Mouse (Mus musculus) erythroblast, embryonic 14.5 days (primary cell): Measurements from ENCODE around the gene Rccd1. TPM values are rescaled to one million over a fixed set of nuclear protein-coding genes. Genes with fewer than 3 reads are reported as not detected.
A peak's percentile ranks its signal among the peaks of the same experiment; 100 is the strongest.
"Not testable (repeated sequence)": the region's sequence is repeated elsewhere in the genome, so short reads cannot be mapped to it uniquely, and the experiment has no call there.

Experiments used
- H3K27me3 ChIP-seq: 2 replicates; pipeline ENCODE4 v1.6.1; 2012; ENCODE audit warnings: inconsistent platforms; ENCODE audit not compliant: control insufficient read depth
- H3K36me3 ChIP-seq: 2 replicates; pipeline ENCODE4 v1.6.1; 2012; ENCODE audit warnings: mild to moderate bottlenecking, inconsistent platforms; ENCODE audit not compliant: control insufficient read depth
- H3K4me1 ChIP-seq: 2 replicates; pipeline ENCODE4 v1.6.1; 2012; ENCODE audit warnings: inconsistent platforms; ENCODE audit not compliant: control insufficient read depth
- H3K4me3 ChIP-seq: replicated peaks from 2 replicates; pipeline ENCODE3; 2012; ENCODE audit warnings: moderate library complexity, mild to moderate bottlenecking, inconsistent platforms
- H3K9me3 ChIP-seq: 2 replicates; pipeline ENCODE4 v1.6.1; 2012; ENCODE audit warnings: low read length, inconsistent platforms, mixed read lengths; ENCODE audit not compliant: control insufficient read depth
- GATA1 ChIP-seq: IDR thresholded peaks from 2 replicates; pipeline ENCODE4 v1.6.1; 2012; ENCODE audit warnings: low read length, inconsistent platforms, mixed read lengths
- TAL1 ChIP-seq: IDR thresholded peaks from 3 replicates; pipeline ENCODE4 v1.6.1; 2012; ENCODE audit warnings: low read length, inconsistent platforms, mixed read lengths
- polyA plus RNA-seq: library from polyadenylated mRNA; stranded (reverse); fragments of >175 nt; gene quantifications from 2 replicates; pipeline ENCODE4 v1.2.3, GENCODE M21; 2012

Gene Rccd1
- polyA plus RNA-seq, 1 experiment = 0.34 TPM

- TF ChIP-seq GATA1 (no peak), TAL1 (no peak)
- H3K4me3 ChIP-seq = peak overlapping the region; percentile 71
- H3K9me3 ChIP-seq = no peaks in the 10 kb centered on the region
- no peaks in the 10 kb centered on the region for H3K27me3 ChIP-seq
- H3K4me1 ChIP-seq = peaks cover 56% of the 10 kb centered on the region
- H3K36me3 ChIP-seq = peaks cover 35% of the 10 kb centered on the region
Measured at GRCm38 (mm10) chr7:80339371-80339770, 15.1 kb upstream of the Rccd1 start.

- peaks cover 8% of the 10 kb centered on the region for H3K9me3 ChIP-seq
- H3K4me1 ChIP-seq = peaks cover 37% of the 10 kb centered on the region
- TF ChIP-seq TAL1 (no peak), GATA1 (no peak)
- no peak overlapping the region for H3K4me3 ChIP-seq
- peaks cover 57% of the 10 kb centered on the region for H3K36me3 ChIP-seq
- H3K27me3 ChIP-seq = no peaks in the 10 kb centered on the region
Measured at GRCm38 (mm10) chr7:80336932-80337331, 12.7 kb upstream of the Rccd1 start.

GRCm38 (mm10) chr7:80334848-80335247 lies 10.6 kb upstream of the Rccd1 start:
- no peak for TF ChIP-seq GATA1
- no peak for TF ChIP-seq TAL1
- Histone ChIP-seq H3K4me1 (peaks cover 19% of the 10 kb centered on the region), H3K9me3 (peaks cover 8% of the 10 kb centered on the region), H3K4me3 (no peak overlapping the region), H3K36me3 (peaks cover 76% of the 10 kb centered on the region), H3K27me3 (no peaks in the 10 kb centered on the region)

DNA sequence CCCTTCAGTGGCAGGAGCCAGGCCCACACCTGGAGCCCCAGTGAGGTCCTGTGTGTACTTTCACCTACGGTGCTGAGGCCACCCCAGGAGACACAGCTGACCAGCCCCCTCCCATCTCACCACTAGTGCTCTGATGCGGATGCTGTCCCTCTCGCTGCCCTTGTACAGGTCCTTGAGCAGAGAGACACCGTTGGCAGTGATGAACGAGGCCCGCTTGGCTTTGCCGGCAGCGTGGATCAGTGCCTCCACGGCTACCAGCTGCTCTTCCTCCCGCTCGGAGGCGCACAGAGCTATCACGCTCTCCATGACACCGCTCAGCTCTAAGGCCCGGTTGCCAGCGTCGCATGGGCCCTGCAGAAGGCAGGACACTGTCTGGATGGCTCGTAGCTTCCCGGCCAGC lies 7.2 kb upstream of the Rccd1 start:
- Histone ChIP-seq H3K36me3 (peaks cover 90% of the 10 kb centered on the region), H3K4me3 (no peak overlapping the region), H3K27me3 (no peaks in the 10 kb centered on the region), H3K9me3 (peaks cover 8% of the 10 kb centered on the region), H3K4me1 (no peaks in the 10 kb centered on the region)
- TF ChIP-seq TAL1 (no peak), GATA1 (no peak)

GRCm38 (mm10) chr7:80330278-80330677 lies 6.0 kb upstream of the Rccd1 start:
- H3K9me3 ChIP-seq = peaks cover 8% of the 10 kb centered on the region
- H3K4me1 ChIP-seq = peaks cover 5% of the 10 kb centered on the region
- no peak for TF ChIP-seq GATA1
- TF ChIP-seq TAL1 = no peak
- H3K36me3 ChIP-seq = peaks cover 90% of the 10 kb centered on the region
- H3K4me3 ChIP-seq = no peak overlapping the region
- no peaks in the 10 kb centered on the region for H3K27me3 ChIP-seq

DNA sequence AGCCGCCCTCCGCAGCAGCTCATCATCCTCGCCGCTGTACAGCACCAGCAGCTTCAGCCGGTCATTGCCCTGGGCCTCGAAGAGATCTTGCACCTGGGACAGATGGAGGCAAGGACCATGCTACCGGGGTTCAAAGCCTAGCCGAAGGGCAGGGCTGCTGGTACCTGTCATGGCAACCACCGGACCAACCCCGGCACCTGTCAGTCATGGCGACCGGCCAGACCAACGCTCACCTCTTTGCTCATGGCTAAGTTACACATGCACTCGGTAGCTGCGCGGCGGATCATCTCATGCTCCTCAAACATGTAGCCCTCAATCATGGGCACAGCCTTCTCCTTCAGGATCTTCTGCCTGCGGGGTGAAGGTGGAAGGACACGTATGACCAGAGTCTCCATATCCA lies 1.8 kb upstream of the Rccd1 start:
- H3K4me1 ChIP-seq = peaks cover 27% of the 10 kb centered on the region
- no peaks in the 10 kb centered on the region for H3K9me3 ChIP-seq
- H3K4me3 ChIP-seq = no peak overlapping the region
- peaks cover 58% of the 10 kb centered on the region for H3K36me3 ChIP-seq
- H3K27me3 ChIP-seq = no peaks in the 10 kb centered on the region
- TF ChIP-seq TAL1 = no peak
- no peak for TF ChIP-seq GATA1

GRCm38 (mm10) chr7:80325292-80325868 lies 1.1 kb upstream of the Rccd1 start:
- Histone ChIP-seq H3K4me3 (no peak overlapping the region), H3K4me1 (peaks cover 30% of the 10 kb centered on the region), H3K36me3 (peaks cover 58% of the 10 kb centered on the region), H3K27me3 (no peaks in the 10 kb centered on the region), H3K9me3 (no peaks in the 10 kb centered on the region)
- TF ChIP-seq TAL1 (no peak), GATA1 (no peak)

DNA sequence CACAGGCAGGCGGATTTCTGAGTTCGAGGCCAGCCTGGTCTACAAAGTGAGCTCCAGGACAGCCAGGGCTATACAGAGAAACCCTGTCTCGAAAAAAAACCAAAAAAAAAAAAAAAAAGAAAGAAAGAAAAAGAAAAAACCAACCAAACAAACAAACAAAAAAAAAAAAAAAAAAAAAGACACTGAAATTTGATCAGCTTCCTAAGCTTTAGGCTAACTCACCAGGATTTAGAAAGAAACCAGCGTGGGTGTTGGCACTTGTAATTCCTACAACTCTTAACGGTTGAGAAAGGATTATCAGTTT lies 514 bp upstream of the Rccd1 start:
- H3K27me3 ChIP-seq, H3K9me3 ChIP-seq, H3K4me3 ChIP-seq: not testable (repeated sequence)
- peaks cover 61% of the 10 kb centered on the region for H3K36me3 ChIP-seq
- peaks cover 30% of the 10 kb centered on the region for H3K4me1 ChIP-seq

- Histone ChIP-seq H3K4me1 (peaks cover 30% of the 10 kb centered on the region), H3K9me3 (no peaks in the 10 kb centered on the region), H3K36me3 (peaks cover 63% of the 10 kb centered on the region), H3K4me3 (peak overlapping the region; percentile 69), H3K27me3 (no peaks in the 10 kb centered on the region)
- no peak for TF ChIP-seq TAL1
- TF ChIP-seq GATA1 = no peak
Measured at GRCm38 (mm10) chr7:80323336-80323735, 918 bp downstream of the Rccd1 start.

DNA sequence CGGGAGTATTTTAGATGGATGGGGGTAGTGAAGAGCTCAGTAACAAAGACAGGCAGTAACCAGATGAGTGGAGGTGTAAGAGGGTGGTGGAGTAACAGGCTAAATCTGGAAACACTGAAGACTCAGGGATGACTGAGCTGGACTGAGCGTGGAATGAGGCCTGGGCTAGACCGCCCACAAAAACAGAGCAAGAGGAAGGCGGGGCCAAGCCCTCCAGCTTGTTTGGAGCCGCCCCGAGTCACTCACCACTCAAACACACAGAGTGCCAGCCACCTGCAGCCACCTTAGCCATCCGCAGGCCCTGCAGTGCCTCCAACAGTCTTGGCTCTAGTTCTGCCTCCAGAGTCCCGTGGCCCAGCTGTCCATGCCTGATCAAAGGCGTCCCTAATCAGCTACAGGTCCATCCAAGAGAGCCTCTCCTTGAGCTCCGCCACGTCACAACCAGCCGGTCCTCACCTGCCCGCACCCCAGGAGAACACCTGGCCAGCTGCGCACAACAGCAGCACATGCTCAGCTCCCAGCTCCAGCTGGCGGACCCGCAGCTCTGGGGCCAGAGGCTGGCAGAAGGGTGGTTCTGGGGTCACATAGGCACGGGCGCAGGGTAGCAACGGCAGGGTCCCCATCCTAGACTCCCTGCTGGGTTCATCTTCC lies 4.3 kb downstream of the Rccd1 start:
- Histone ChIP-seq H3K4me1 (peaks cover 22% of the 10 kb centered on the region), H3K36me3 (peaks cover 58% of the 10 kb centered on the region), H3K27me3 (no peaks in the 10 kb centered on the region), H3K9me3 (no peaks in the 10 kb centered on the region), H3K4me3 (no peak overlapping the region)
- TF ChIP-seq GATA1 (no peak), TAL1 (no peak)
